Mouse (Mus musculus): Measurements from ENCODE around the gene Med20. TPM values are rescaled to one million over a fixed set of nuclear protein-coding genes. Genes with fewer than 3 reads are reported as not detected.

The Med20 gene
- polyA plus RNA-seq, 1 experiment from 2014 or later = 39.8 TPM

DNA sequence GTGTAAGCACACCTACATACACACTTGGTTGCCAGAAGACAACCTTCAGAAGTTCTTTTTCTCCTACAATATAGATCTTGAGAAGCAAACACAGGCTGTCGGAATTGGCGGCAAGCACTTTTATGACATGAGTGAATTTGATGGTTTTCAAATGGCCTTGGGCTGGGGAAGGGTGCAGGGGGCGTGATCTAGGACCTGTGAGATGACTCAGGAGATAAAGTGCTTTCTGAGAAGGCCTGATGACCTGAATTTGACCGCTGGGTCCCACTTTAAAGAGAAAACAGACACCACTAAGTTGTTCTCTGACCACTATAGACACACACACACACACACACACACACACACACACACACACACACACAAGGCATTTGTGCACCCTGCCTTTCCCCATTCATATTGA lies 30.4 kb upstream of the Med20 start:
- no peak for ATAC-seq
- no peaks in the 10 kb centered on the region for H3K36me3 ChIP-seq
- H3K4me1 ChIP-seq (replicated peaks) = no peaks in the 10 kb centered on the region
- H3K9me3 ChIP-seq = no peaks in the 10 kb centered on the region
- no peak overlapping the region for H3K27ac ChIP-seq
- no peak overlapping the region for H3K4me2 ChIP-seq (replicated peaks)
- H3K9ac ChIP-seq = no peak overlapping the region
- WGBS = 79% methylated on average over 4 of the region's 4 CpGs
- no peak overlapping the region for H3K4me3 ChIP-seq (replicated peaks)
- H3K27me3 ChIP-seq (replicated peaks) = no peaks in the 10 kb centered on the region

DNA sequence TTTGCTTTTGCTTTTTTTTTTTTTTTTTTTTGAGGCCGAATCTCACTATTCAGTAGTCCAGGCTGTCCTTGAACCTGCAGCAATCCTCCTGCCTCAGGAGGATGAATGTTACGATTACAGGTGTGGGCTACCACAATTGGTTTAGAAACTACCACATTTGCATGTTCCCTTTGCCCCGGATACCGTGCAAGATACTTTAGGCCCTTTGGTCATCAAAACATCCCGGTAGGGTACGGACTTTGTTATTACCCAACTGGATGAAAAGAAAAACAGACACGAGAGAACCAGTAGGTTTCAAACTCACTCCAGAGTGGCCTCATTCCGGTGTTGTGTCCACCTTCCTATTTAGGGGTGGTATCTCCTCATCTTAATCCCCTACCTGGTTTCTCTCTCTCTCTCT lies 22.9 kb upstream of the Med20 start:
- no peak overlapping the region for H3K4me3 ChIP-seq (replicated peaks)
- H3K9me3 ChIP-seq = no peaks in the 10 kb centered on the region
- H3K4me2 ChIP-seq (replicated peaks) = no peak overlapping the region
- H3K36me3 ChIP-seq = no peaks in the 10 kb centered on the region
- ATAC-seq = no peak
- WGBS = 81% methylated on average over 8 of the region's 8 CpGs
- peaks cover 5% of the 10 kb centered on the region; the same call in 1 of the 2 replicates for H3K4me1 ChIP-seq (replicated peaks)
- no peaks in the 10 kb centered on the region for H3K27me3 ChIP-seq (replicated peaks)
- H3K9ac ChIP-seq = no peak overlapping the region
- no peak overlapping the region for H3K27ac ChIP-seq

DNA sequence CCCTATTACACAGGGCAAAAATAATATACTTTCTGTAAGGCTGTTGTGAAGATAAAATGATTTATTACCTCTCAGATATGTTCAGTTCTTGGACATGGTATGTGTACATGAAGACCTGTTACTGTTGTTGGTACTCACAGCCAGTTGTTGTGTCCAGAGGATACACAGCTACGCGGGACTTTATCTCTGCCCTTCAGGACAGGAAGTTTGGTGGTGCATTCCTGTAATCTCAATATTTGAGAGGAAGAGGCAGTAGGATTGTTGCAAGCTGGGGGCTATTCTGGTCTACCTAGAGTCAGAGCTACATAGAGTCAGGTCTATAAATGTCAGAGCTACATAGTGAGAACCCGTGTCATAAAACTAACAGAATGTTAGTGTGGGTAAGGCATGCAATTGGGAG lies 20.3 kb upstream of the Med20 start:
- Histone ChIP-seq H3K4me1 (replicated peaks) (peaks cover 7% of the 10 kb centered on the region), H3K9me3 (no peaks in the 10 kb centered on the region), H3K36me3 (no peaks in the 10 kb centered on the region), H3K9ac (no peak overlapping the region), H3K4me3 (replicated peaks) (no peak overlapping the region), H3K27ac (no peak overlapping the region), H3K27me3 (replicated peaks) (no peaks in the 10 kb centered on the region), H3K4me2 (replicated peaks) (no peak overlapping the region)
- 73% methylated on average over 3 of the region's 3 CpGs for WGBS
- ATAC-seq = no peak

DNA sequence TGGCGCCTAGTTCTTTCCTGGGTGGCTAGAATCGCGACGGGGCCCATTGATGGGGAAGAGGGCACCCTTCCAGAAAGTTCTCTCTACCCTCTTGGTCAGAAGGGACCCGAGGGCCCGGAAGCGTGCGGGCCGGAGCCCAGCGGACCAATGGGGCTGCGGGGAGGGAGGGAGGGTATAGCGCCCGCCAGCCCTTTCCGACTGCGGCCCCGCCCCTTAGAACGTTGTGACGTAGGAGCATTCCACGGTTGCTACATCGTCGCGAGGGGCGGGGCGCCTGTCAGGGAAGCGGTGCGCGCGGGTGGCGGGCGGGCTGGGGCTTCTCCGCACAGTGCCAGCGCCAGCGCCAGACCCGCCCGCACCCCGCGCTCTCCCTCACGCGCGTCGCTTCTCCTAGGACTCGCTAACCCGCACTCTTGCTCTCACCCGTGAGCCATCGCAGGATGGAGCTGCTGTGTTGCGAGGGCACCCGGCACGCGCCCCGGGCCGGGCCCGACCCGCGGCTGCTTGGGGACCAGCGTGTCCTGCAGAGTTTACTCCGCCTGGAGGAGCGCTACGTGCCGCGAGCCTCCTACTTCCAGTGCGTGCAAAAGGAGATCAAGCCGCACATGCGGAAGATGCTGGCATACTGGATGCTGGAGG lies 18.0 kb upstream of the Med20 start:
- peak overlapping the region; percentile 89 for H3K9ac ChIP-seq
- no peaks in the 10 kb centered on the region for H3K9me3 ChIP-seq
- peaks cover 6% of the 10 kb centered on the region for H3K36me3 ChIP-seq
- peaks cover 28% of the 10 kb centered on the region for H3K4me1 ChIP-seq (replicated peaks)
- ATAC-seq = peak; percentile 84
- peak overlapping the region; percentile 94 for H3K4me3 ChIP-seq (replicated peaks)
- H3K27me3 ChIP-seq (replicated peaks) = no peaks in the 10 kb centered on the region
- peak overlapping the region; percentile 79 for H3K4me2 ChIP-seq (replicated peaks)
- peak overlapping the region; percentile 96 for H3K27ac ChIP-seq
- WGBS = under 1% methylated on average over 63 of the region's 63 CpGs

DNA sequence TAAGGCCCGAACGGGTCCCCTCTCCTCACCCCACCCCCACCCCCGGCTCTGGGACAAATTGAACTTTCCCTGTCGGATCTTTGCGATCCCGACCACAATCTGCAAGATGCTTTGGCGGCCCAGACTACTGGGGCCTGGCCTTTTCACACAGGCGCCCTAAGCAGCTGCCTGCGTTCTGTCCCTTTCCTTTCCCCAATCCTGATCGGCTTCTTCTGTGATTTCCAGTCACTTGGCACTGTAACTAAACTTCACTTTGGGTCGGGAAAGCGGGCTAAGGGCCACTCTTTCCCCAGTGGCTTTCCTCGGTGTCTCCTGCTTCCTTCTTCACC lies 17.6 kb upstream of the Med20 start:
- ATAC-seq = no peak
- H3K4me1 ChIP-seq (replicated peaks) = peaks cover 31% of the 10 kb centered on the region
- no peaks in the 10 kb centered on the region for H3K27me3 ChIP-seq (replicated peaks)
- under 1% methylated on average over 13 of the region's 13 CpGs for WGBS
- peak overlapping the region; percentile 79 for H3K4me2 ChIP-seq (replicated peaks)
- H3K4me3 ChIP-seq (replicated peaks) = peak overlapping the region; percentile 94
- H3K36me3 ChIP-seq = peaks cover 10% of the 10 kb centered on the region
- peak overlapping the region; percentile 89 for H3K9ac ChIP-seq
- peak overlapping the region; percentile 96 for H3K27ac ChIP-seq
- no peaks in the 10 kb centered on the region for H3K9me3 ChIP-seq

DNA sequence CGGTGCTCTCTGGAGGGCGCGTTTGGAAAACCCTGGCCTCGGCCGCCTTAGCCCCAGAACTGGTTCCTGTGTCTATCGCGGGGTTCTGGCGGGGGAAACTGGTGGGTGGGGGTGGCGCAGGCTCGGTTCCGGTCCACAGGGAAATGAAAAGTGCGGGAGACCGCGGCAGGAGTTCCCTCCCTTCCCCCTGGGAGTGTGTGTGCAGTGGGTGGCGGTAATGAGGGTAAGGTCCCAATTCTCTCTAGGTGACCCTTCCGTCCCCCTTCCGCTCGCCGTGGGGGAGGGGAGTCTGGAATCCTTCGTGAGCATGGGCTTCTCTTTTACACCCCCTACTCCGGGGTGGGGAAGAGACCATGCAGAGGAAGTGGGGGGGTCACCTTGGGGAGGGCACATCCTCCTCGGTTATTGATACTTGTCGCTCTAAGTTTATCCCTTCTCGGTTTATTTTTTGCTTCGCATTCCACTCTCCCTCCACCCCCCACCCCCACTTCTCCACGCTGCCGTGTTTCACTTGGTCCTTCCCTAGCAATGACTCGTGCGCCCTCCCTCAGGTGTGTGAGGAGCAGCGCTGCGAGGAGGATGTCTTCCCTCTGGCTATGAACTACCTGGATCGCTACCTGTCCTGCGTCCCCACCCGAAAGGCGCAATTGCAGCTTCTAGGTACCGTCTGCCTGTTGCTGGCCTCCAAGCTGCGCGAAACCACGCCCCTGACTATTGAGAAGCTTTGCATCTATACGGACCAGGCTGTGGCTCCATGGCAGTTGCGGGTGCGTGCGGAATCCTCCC lies 17.0 kb upstream of the Med20 start:
- no peaks in the 10 kb centered on the region for H3K9me3 ChIP-seq
- H3K4me1 ChIP-seq (replicated peaks) = peaks cover 31% of the 10 kb centered on the region
- peak overlapping the region; percentile 79 for H3K4me2 ChIP-seq (replicated peaks)
- peaks cover 10% of the 10 kb centered on the region for H3K36me3 ChIP-seq
- peak overlapping the region; percentile 96 for H3K27ac ChIP-seq
- peak overlapping the region; percentile 94 for H3K4me3 ChIP-seq (replicated peaks)
- H3K9ac ChIP-seq = peak overlapping the region; percentile 89
- under 1% methylated on average over 41 of the region's 43 CpGs for WGBS
- peak; percentile 11; the same call in 1 of the 2 replicates for ATAC-seq
- H3K27me3 ChIP-seq (replicated peaks) = no peaks in the 10 kb centered on the region

DNA sequence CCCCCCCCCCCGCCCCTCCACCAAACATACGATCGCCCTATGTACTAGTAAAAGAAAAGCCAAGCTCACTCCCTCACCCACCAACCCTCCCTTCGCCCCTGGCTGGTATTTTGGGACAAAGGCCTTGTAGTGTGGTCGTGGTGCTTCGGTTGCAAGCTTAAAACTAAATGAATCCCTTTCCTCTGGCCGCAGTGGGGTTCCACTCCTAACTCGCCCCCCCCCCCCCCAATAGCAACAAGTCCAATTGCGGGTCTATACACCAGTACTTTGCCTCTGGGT lies 16.5 kb upstream of the Med20 start:
- H3K36me3 ChIP-seq = peaks cover 10% of the 10 kb centered on the region
- H3K9ac ChIP-seq = peak overlapping the region; percentile 89
- peak overlapping the region; percentile 79 for H3K4me2 ChIP-seq (replicated peaks)
- H3K4me1 ChIP-seq (replicated peaks) = peaks cover 31% of the 10 kb centered on the region
- peak overlapping the region; percentile 94 for H3K4me3 ChIP-seq (replicated peaks)
- no peak for ATAC-seq
- no peaks in the 10 kb centered on the region for H3K27me3 ChIP-seq (replicated peaks)
- peak overlapping the region; percentile 96 for H3K27ac ChIP-seq
- no peaks in the 10 kb centered on the region for H3K9me3 ChIP-seq
- 0% methylated on average over 9 of the region's 9 CpGs for WGBS

DNA sequence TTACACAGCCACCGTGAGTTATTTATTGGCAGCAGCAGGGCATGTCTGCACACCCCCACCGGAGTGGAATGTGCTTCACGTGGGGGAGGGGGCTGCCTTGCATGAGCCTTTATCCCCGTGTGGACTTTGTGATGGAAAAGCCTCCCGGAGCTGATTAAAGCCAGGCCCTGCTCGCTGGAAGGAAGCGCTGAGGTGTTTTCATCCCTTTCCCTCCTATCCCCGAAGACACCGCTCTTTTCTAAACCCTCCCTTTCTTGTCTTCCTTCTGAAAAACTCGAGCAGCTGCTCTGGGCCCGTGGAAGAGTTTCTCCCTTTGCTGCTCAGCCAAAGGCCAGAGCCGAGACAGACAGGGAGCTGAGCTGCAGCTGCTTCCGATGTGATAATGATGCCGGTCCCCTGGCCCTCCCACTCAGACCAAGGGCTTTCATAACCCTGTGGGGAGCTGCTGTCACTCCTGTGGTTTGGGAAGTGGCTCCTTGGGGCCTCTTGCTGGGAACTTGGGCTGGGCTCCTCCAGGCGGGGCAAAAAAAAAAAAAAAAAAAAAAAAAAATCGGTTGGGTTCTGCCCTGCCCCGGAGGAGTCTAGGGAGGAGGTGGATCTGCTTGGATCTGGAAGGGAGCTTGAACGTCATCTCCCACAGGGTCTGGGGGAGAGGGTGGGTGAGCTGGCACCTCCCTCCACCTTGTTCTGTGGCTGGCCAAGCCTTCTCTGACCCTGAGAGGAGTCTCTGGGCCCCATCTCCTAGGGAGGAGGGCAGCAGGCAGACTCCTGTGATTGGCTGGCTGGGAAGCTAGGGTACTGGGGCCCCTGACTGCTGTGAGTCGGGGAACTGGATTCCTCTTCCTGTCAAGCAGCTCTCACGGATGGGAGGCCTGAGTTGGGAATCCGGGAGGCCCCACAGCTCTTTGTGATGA lies 15.9 kb upstream of the Med20 start:
- peak; percentile 86 for ATAC-seq

DNA sequence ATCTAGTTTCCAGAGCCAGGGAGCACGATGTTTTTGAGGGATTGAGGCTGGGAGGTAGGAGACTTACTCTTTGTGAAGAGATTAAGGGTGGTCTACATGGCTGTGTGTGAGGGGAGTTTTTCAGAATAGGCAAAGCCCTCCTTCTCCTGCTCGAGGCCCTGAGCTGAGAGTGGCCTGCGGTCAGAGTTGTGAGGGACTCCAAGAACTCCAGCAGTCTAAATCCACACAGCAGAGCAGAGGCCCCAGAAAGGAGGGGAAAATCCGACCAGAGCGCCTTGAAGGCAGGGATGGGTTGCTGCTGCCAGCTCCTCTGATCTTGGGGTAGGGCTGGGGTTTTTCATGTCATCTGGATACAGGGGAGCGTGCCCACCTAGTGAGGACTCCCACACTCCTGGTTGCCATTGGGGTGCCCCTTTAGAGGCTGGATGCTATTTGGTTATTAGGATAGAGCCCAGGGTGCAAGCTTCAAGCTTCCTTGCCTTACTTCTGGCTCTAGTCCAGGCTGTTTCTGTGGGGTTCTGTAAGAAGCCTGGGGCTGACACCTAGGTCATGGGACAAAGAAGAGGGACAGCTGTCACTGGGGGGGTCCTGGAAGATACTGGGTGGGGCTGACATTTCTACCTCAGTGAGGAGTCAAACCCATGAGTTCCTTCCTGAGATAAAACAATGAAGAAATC lies 15.1 kb upstream of the Med20 start:
- Histone ChIP-seq H3K27me3 (replicated peaks) (no peaks in the 10 kb centered on the region), H3K9me3 (no peaks in the 10 kb centered on the region), H3K36me3 (peaks cover 15% of the 10 kb centered on the region), H3K4me1 (replicated peaks) (peaks cover 32% of the 10 kb centered on the region), H3K9ac (peak overlapping the region; percentile 89), H3K4me2 (replicated peaks) (peak overlapping the region; percentile 79), H3K4me3 (replicated peaks) (peak overlapping the region; percentile 94), H3K27ac (peak overlapping the region; percentile 96)
- 20% methylated on average over 6 of the region's 6 CpGs for WGBS
- no peak for ATAC-seq

More for the DNA sequence above, 15.9 kb upstream of the Med20 start:
- peak overlapping the region; percentile 96 for H3K27ac ChIP-seq
- no peaks in the 10 kb centered on the region for H3K27me3 ChIP-seq (replicated peaks)
- peak overlapping the region; percentile 94 for H3K4me3 ChIP-seq (replicated peaks)
- peaks cover 31% of the 10 kb centered on the region for H3K4me1 ChIP-seq (replicated peaks)
- peak overlapping the region; percentile 89 for H3K9ac ChIP-seq
- H3K36me3 ChIP-seq = peaks cover 10% of the 10 kb centered on the region
- WGBS = under 1% methylated on average over 21 of the region's 21 CpGs
- H3K4me2 ChIP-seq (replicated peaks) = peak overlapping the region; percentile 79
- H3K9me3 ChIP-seq = no peaks in the 10 kb centered on the region

DNA sequence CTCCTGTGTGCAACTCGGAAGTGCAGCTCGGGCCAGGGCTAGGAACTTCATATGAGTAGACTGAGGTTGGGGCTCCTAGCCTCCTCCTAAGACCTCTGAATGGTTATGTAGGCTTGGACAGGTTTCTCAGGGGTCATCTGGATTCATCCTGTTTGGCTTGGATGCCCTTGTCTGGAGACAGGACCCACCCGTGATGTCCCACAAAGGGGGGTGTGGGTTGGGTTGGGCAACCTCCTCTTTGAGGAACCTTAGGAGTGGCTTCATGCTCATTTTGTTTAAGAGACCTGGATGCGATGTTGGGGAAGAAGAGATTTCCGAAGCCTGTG lies 14.6 kb upstream of the Med20 start:
- no peaks in the 10 kb centered on the region for H3K9me3 ChIP-seq
- H3K27ac ChIP-seq = peak overlapping the region; percentile 96
- H3K4me3 ChIP-seq (replicated peaks) = peak overlapping the region; percentile 94
- peaks cover 20% of the 10 kb centered on the region for H3K36me3 ChIP-seq
- WGBS = 47% methylated on average over 5 of the region's 5 CpGs
- no peaks in the 10 kb centered on the region for H3K27me3 ChIP-seq (replicated peaks)
- H3K4me2 ChIP-seq (replicated peaks) = peak overlapping the region; percentile 79
- H3K4me1 ChIP-seq (replicated peaks) = peaks cover 32% of the 10 kb centered on the region
- ATAC-seq = no peak
- H3K9ac ChIP-seq = peak overlapping the region; percentile 89

DNA sequence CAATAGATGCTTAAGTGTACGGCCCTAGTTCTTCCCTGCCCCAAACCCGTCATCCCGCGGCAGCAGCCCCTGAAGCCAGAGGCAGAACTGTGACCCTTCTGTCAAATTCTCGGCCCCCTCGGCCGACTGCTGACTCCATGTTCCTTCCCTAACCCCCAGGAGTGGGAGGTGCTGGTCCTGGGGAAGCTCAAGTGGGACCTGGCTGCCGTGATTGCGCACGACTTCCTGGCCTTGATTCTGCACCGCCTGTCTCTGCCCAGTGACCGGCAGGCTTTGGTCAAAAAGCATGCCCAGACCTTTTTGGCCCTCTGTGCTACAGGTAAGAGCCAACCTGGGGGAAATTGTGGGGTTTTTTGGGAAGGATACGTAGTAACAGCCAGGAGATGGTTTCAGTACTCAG lies 14.1 kb upstream of the Med20 start:
- 46% methylated on average over 13 of the region's 13 CpGs for WGBS
- peak overlapping the region; percentile 79 for H3K4me2 ChIP-seq (replicated peaks)
- peaks cover 22% of the 10 kb centered on the region for H3K36me3 ChIP-seq
- H3K9me3 ChIP-seq = no peaks in the 10 kb centered on the region
- peak overlapping the region; percentile 89; the same call in 1 of the 2 replicates for H3K9ac ChIP-seq
- peaks cover 32% of the 10 kb centered on the region for H3K4me1 ChIP-seq (replicated peaks)
- peak overlapping the region; percentile 96 for H3K27ac ChIP-seq
- peak overlapping the region; percentile 94 for H3K4me3 ChIP-seq (replicated peaks)
- H3K27me3 ChIP-seq (replicated peaks) = no peaks in the 10 kb centered on the region
- no peak for ATAC-seq

Data from intestine, embryonic 15.5 days (tissue).